Mouse (Mus musculus) embryo, embryonic 10.5 days (tissue): ENCODE measurements around the gene H2-DMa.
"Not testable (repeated sequence)": the region's sequence is repeated elsewhere in the genome, so short reads cannot be mapped to it uniquely, and the experiment has no call there.

Experiments
- DNase-seq: peaks from one replicate; pipeline ENCODE4 v3.0.0-alpha.2; 2015; ENCODE audit warnings: low spot score

H2-DMa gene

GRCm38 (mm10) chr17:34126826-34127420 is 7.6 kb downstream of the H2-DMa start:
- DNase-seq, result no peak

- DNase-seq, result no peak
Observed at GRCm38 (mm10) chr17:34127475-34127874, 8.1 kb downstream of the H2-DMa start.

- DNase-seq, result no peak
Observed at GRCm38 (mm10) chr17:34128264-34128937, 9.1 kb downstream of the H2-DMa start.

GRCm38 (mm10) chr17:34128944-34129791 is 9.8 kb downstream of the H2-DMa start:
- DNase-seq, result no peak

GRCm38 (mm10) chr17:34130073-34130947 is 11.0 kb downstream of the H2-DMa start:
- DNase-seq, result no peak

- DNase-seq, result no peak
Observed at GRCm38 (mm10) chr17:34131911-34132310, 12.6 kb downstream of the H2-DMa start.

- no peak for DNase-seq
Observed at GRCm38 (mm10) chr17:34133289-34133688, 13.9 kb downstream of the H2-DMa start.

- no peak for DNase-seq
Observed at GRCm38 (mm10) chr17:34134451-34134850, 15.1 kb downstream of the H2-DMa start.

- peak; percentile 100 for DNase-seq
Observed at GRCm38 (mm10) chr17:34135297-34136224, 16.2 kb downstream of the H2-DMa start.

GRCm38 (mm10) chr17:34137601-34138000 is 18.3 kb downstream of the H2-DMa start:
- DNase-seq, result no peak

GRCm38 (mm10) chr17:34138655-34139054 is 19.3 kb downstream of the H2-DMa start:
- DNase-seq, result no peak

- peak; percentile 74 for DNase-seq
Observed at GRCm38 (mm10) chr17:34139416-34139815, 20.1 kb downstream of the H2-DMa start.

- DNase-seq, result no peak
Observed at GRCm38 (mm10) chr17:34140240-34140639, 20.9 kb downstream of the H2-DMa start.

- no peak for DNase-seq
Observed at GRCm38 (mm10) chr17:34141448-34141847, 22.1 kb downstream of the H2-DMa start.

- no peak for DNase-seq
Observed at GRCm38 (mm10) chr17:34142456-34143010, 23.2 kb downstream of the H2-DMa start.

- no peak for DNase-seq
Observed at GRCm38 (mm10) chr17:34143033-34143432, 23.7 kb downstream of the H2-DMa start, which contains the start of gene H2-DMb2. Gene H2-DMb2 (plus strand): TSS chr17:34143307.

GRCm38 (mm10) chr17:34143461-34143860 is 24.1 kb downstream of the H2-DMa start:
- DNase-seq, result no peak

GRCm38 (mm10) chr17:34144221-34144620 is 24.9 kb downstream of the H2-DMa start:
- DNase-seq, result not testable (repeated sequence)

GRCm38 (mm10) chr17:34144960-34145371 is 25.6 kb downstream of the H2-DMa start:
- DNase-seq, result no peak

GRCm38 (mm10) chr17:34152923-34153322 is 33.6 kb downstream of the H2-DMa start, which contains the start of gene H2-DMb1:
Gene H2-DMb1 (plus strand): TSS chr17:34153072.
- peak; percentile 57 for DNase-seq
